Mouse (Mus musculus) MEL (cell line): ENCODE measurements around the gene Plcg1. TPM values are rescaled to one million over a fixed set of nuclear protein-coding genes. Genes with fewer than 3 reads are reported as not detected.

Experiments used
- DNase-seq: peaks from one replicate; pipeline ENCODE4 v3.0.0; 2011; ENCODE audit warnings: low read depth, low spot score
- H3K27ac ChIP-seq: 2 replicates; pipeline ENCODE4 v1.5.1; 2012; ENCODE audit warnings: low read depth, mild to moderate bottlenecking, control low read depth, low read length, moderate library complexity; ENCODE audit not compliant: control insufficient read depth
- H3K27me3 ChIP-seq, 2 experiments: fragments of 150-350 bp in 1 of 2; sonication (generic) in 1 of 2; 2 replicates each; pipeline ENCODE4 v1.6.1; 2012; ENCODE audit warnings: low read length in 2 of 2, mild to moderate bottlenecking in 2 of 2, improper control_type of control experiment in 1 of 2, moderate library complexity in 1 of 2; ENCODE audit not compliant: insufficient read depth in 2 of 2, control insufficient read depth in 1 of 2
- H3K36me3 ChIP-seq, 2 experiments: 2 replicates each; pipeline ENCODE4 v1.6.1; 2012 to 2014; ENCODE audit warnings: low read length in 2 of 2, improper control_type of control experiment in 1 of 2, inconsistent platforms in 1 of 2, mild to moderate bottlenecking in 1 of 2; ENCODE audit not compliant: insufficient read depth in 2 of 2, control insufficient read depth in 1 of 2
- H3K4me1 ChIP-seq, 2 experiments: fragments of 150-350 bp in 1 of 2; sonication (generic) in 1 of 2; 2 replicates each; pipeline ENCODE4 v1.6.1; 2012; ENCODE audit warnings: low read length in 2 of 2, improper control_type of control experiment in 1 of 2, mild to moderate bottlenecking in 1 of 2; ENCODE audit not compliant: insufficient read depth in 2 of 2, control insufficient read depth in 1 of 2
- H3K4me3 ChIP-seq, 2 experiments: fragments of 150-350 bp in 1 of 2; sonication (generic) in 1 of 2; 2 replicates each; pipeline ENCODE4 v1.5.1; 2012; ENCODE audit warnings: low read depth in 2 of 2, low read length in 2 of 2, mild to moderate bottlenecking in 2 of 2, moderate library complexity in 2 of 2, control low read depth in 1 of 2, improper control_type of control experiment in 1 of 2; ENCODE audit not compliant: control insufficient read depth in 1 of 2, insufficient read depth in 1 of 2
- H3K79me2 ChIP-seq: 2 replicates; pipeline ENCODE4 v1.6.1; 2012; ENCODE audit warnings: mild to moderate bottlenecking, low read length, moderate library complexity; ENCODE audit not compliant: control insufficient read depth, poor library complexity, insufficient read depth
- H3K9ac ChIP-seq: 2 replicates; pipeline ENCODE4 v1.6.1; 2012; ENCODE audit warnings: low read depth, mild to moderate bottlenecking, control low read depth, low read length, moderate library complexity; ENCODE audit not compliant: control insufficient read depth, poor library complexity, severe bottlenecking
- H3K9me3 ChIP-seq: fragments of 150-350 bp; sonication (generic); replicated peaks from 2 replicates; pipeline ENCODE4 v1.6.1; 2012; ENCODE audit warnings: mild to moderate bottlenecking, low read length, improper control_type of control experiment, moderate library complexity; ENCODE audit not compliant: insufficient read depth
- BHLHE40 ChIP-seq: IDR thresholded peaks from 2 replicates; pipeline ENCODE4 v1.6.1; 2012; ENCODE audit warnings: low read depth, mild to moderate bottlenecking, inconsistent platforms, low read length, improper control_type of control experiment, borderline replicate concordance
- CHD2 ChIP-seq: IDR thresholded peaks from 2 replicates; pipeline ENCODE4 v1.6.1; 2011; ENCODE audit warnings: low read length, improper control_type of control experiment
- E2F4 ChIP-seq: IDR thresholded peaks from 2 replicates; pipeline ENCODE4 v1.6.1; 2011; ENCODE audit warnings: low read depth, low read length, improper control_type of control experiment, borderline replicate concordance
- EP300 ChIP-seq, 2 experiments: IDR thresholded peaks; 2 replicates each; pipeline ENCODE4 v1.6.1; 2011; ENCODE audit warnings: improper control_type of control experiment in 2 of 2, low read length in 2 of 2, low read depth in 1 of 2, mild to moderate bottlenecking in 1 of 2
- ETS1 ChIP-seq: IDR thresholded peaks from 2 replicates; pipeline ENCODE4 v1.6.1; 2012; ENCODE audit warnings: low read depth, mild to moderate bottlenecking, inconsistent platforms, low read length, improper control_type of control experiment, moderate library complexity
- GATA1 ChIP-seq: IDR thresholded peaks from 2 replicates; pipeline ENCODE4 v1.6.1; 2011; ENCODE audit warnings: low read depth, low read length, improper control_type of control experiment
- HCFC1 ChIP-seq: IDR thresholded peaks from 2 replicates; pipeline ENCODE4 v1.6.1; 2012; ENCODE audit warnings: low read depth, mild to moderate bottlenecking, inconsistent platforms, low read length, improper control_type of control experiment, moderate library complexity
- MAFK ChIP-seq: IDR thresholded peaks from 2 replicates; pipeline ENCODE4 v1.6.1; 2011; ENCODE audit warnings: low read depth, mild to moderate bottlenecking, low read length, improper control_type of control experiment, borderline replicate concordance
- MAX ChIP-seq: IDR thresholded peaks from 2 replicates; pipeline ENCODE4 v1.6.1; 2011; ENCODE audit warnings: low read length, improper control_type of control experiment
- MXI1 ChIP-seq: IDR thresholded peaks from 2 replicates; pipeline ENCODE4 v1.6.1; 2011; ENCODE audit warnings: mild to moderate bottlenecking, low read depth, low read length, improper control_type of control experiment
- MYB ChIP-seq: IDR thresholded peaks from 2 replicates; pipeline ENCODE4 v1.6.1; 2011; ENCODE audit warnings: mild to moderate bottlenecking, low read depth, low read length, improper control_type of control experiment
- NELFE ChIP-seq: IDR thresholded peaks from 2 replicates; pipeline ENCODE4 v1.6.1; 2011; ENCODE audit warnings: low read depth, low read length, improper control_type of control experiment
- POLR2A ChIP-seq, 2 experiments: IDR thresholded peaks; 2 replicates each; pipeline ENCODE4 v1.6.1; 2011 to 2012; ENCODE audit warnings: low read length in 2 of 2, mild to moderate bottlenecking in 2 of 2, control low read depth in 1 of 2, improper control_type of control experiment in 1 of 2, low read depth in 1 of 2, moderate library complexity in 1 of 2; ENCODE audit not compliant: control insufficient read depth in 1 of 2, insufficient read depth in 1 of 2, poor library complexity in 1 of 2
- POLR2AphosphoS2 ChIP-seq: IDR thresholded peaks from 2 replicates; pipeline ENCODE4 v1.6.1; 2011; ENCODE audit warnings: low read length, improper control_type of control experiment
- POLR2AphosphoS5 ChIP-seq: IDR thresholded peaks from 2 replicates; pipeline ENCODE4 v1.6.1; 2012; ENCODE audit warnings: low read depth, borderline replicate concordance, mild to moderate bottlenecking, inconsistent platforms, low read length, moderate library complexity, mixed read lengths
- RCOR1 ChIP-seq: IDR thresholded peaks from 2 replicates; pipeline ENCODE4 v1.6.1; 2012; ENCODE audit warnings: low read depth, mild to moderate bottlenecking, inconsistent platforms, low read length, improper control_type of control experiment
- SIN3A ChIP-seq: IDR thresholded peaks from 2 replicates; pipeline ENCODE4 v1.6.1; 2012; ENCODE audit warnings: low read length, improper control_type of control experiment, inconsistent platforms
- SMC3 ChIP-seq: IDR thresholded peaks from 2 replicates; pipeline ENCODE4 v1.6.1; 2011; ENCODE audit warnings: low read depth, low read length, improper control_type of control experiment
- TAL1 ChIP-seq: IDR thresholded peaks from 2 replicates; pipeline ENCODE4 v1.6.1; 2012; ENCODE audit warnings: mild to moderate bottlenecking, inconsistent platforms, low read length, moderate library complexity, mixed read lengths
- TCF12 ChIP-seq: IDR thresholded peaks from 2 replicates; pipeline ENCODE4 v1.6.1; 2014; ENCODE audit warnings: low read depth, mild to moderate bottlenecking, inconsistent platforms, low read length, improper control_type of control experiment, moderate library complexity
- UBTF ChIP-seq: IDR thresholded peaks from 2 replicates; pipeline ENCODE4 v1.6.1; 2012; ENCODE audit warnings: low read depth, mild to moderate bottlenecking, inconsistent platforms, low read length, improper control_type of control experiment, moderate library complexity, borderline replicate concordance; ENCODE audit not compliant: insufficient read depth
- USF1 ChIP-seq: IDR thresholded peaks from 2 replicates; pipeline ENCODE4 v1.6.1; 2014; ENCODE audit warnings: low read depth, mild to moderate bottlenecking, inconsistent platforms, low read length, improper control_type of control experiment, moderate library complexity
- ZMIZ1 ChIP-seq: IDR thresholded peaks from 2 replicates; pipeline ENCODE4 v1.6.1; 2012; ENCODE audit warnings: low read depth, mild to moderate bottlenecking, inconsistent platforms, low read length, improper control_type of control experiment, moderate library complexity
- ZNF384 ChIP-seq: IDR thresholded peaks from 2 replicates; pipeline ENCODE4 v1.6.1; 2012; ENCODE audit warnings: low read depth, mild to moderate bottlenecking, inconsistent platforms, low read length, improper control_type of control experiment
- polyA plus RNA-seq, 2 experiments: library from polyadenylated mRNA; stranded (reverse) in 1 of 2; unstranded in 1 of 2; fragments of >175 nt in 1 of 2; fragments of >200 nt in 1 of 2; gene quantifications; 2 replicates each; pipeline versions ENCODE4 v1.2.1 to v1.2.4; 2012; ENCODE audit warnings: low replicate concordance in 2 of 2, low read depth in 1 of 2; ENCODE audit not compliant: insufficient read length in 2 of 2, insufficient read depth in 1 of 2, missing spikeins in 1 of 2
- total RNA-seq: library from RNA; depleted of rRNA; stranded (reverse); fragments of 300-350 nt; gene quantifications from 2 replicates; pipeline ENCODE4 v1.2.3, GENCODE M21; 2012

Gene Plcg1
- total and polyA plus RNA-seq, 3 experiments: 15.4 to 27.5 TPM; not detected in 1

DNA sequence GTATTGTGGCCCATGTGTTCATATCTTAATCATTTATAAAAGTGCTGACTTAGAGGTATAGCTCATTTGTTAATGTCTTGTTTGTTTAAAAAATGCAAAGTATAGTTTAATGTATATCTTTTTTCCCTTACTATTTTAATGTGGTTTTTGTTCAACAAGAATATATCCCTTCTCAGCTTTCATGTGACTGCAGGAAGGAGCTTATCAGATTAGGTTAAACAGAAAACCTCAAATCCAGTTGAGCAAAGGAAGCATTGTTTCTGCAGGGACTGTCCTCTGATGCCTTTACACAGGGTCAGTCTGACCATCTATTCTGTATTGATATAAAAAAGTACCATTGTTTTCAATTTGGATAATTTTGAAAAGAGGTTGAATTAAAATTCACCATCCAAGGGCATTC, 28.3 kb upstream of the Plcg1 start:
- Histone ChIP-seq H3K27me3 (no peaks in the 10 kb centered on the region), H3K4me1 (peaks cover 7 to 32% of the 10 kb centered on the region in 2 experiments), H3K36me3 (peaks cover 44 to 50% of the 10 kb centered on the region in 2 experiments), H3K79me2 (no peaks in the 10 kb centered on the region), H3K9ac (no peak overlapping the region), H3K27ac (no peak overlapping the region), H3K9me3 (no peaks in the 10 kb centered on the region), H3K4me3 (no peak overlapping the region)
- DNase-seq: peak; percentile 33
- TF ChIP-seq HCFC1 (no peak), GATA1 (peak; percentile 90), MXI1 (peak; percentile 55; the same call in 1 of the 2 replicates), POLR2A (IDR thresholded peaks at IDR 0.05; ENCODE audit: control insufficient read depth in 1 of 2, insufficient read depth in 1 of 2, low read depth in 1 of 2, low read length in 2 of 2, poor library complexity in 1 of 2) (no peak), TAL1 (no peak), TCF12 (peak; percentile 66), EP300 (IDR thresholded peaks at IDR 0.05; ENCODE audit: low read depth in 1 of 2, low read length in 2 of 2) (peak; percentile 80 to 87), ZNF384 (0 out of 2 replicates have a peak, but pooled peaks have one; percentile 19), MAFK (peak; percentile 71; the same call in 1 of the 2 replicates), MAX (no peak), E2F4 (no peak), RCOR1 (peak; percentile 78), SMC3 (0 out of 2 replicates have a peak, but pooled peaks have one; percentile 4), USF1 (peak; percentile 68; the same call in 1 of the 2 replicates), POLR2AphosphoS2 (no peak), NELFE (no peak), BHLHE40 (peak; percentile 68; the same call in 1 of the 2 replicates), MYB (peak; percentile 64; the same call in 1 of the 2 replicates), ETS1 (peak; percentile 63), UBTF (no peak), SIN3A (peak; percentile 53; the same call in 1 of the 2 replicates), POLR2AphosphoS5 (no peak)

- DNase-seq: peak; percentile 58
- Histone ChIP-seq H3K4me1 (peaks cover 5 to 18% of the 10 kb centered on the region in 2 experiments), H3K9ac (no peak overlapping the region), H3K36me3 (peaks cover 31% of the 10 kb centered on the region in 2 experiments), H3K27ac (no peak overlapping the region), H3K79me2 (no peaks in the 10 kb centered on the region), H3K27me3 (no peaks in the 10 kb centered on the region), H3K9me3 (no peaks in the 10 kb centered on the region), H3K4me3 (no peak overlapping the region)
- TF ChIP-seq ETS1 (0 out of 2 replicates have a peak, but pooled peaks have one; percentile 16), MXI1 (peak; percentile 54; the same call in 1 of the 2 replicates), ZMIZ1 (no peak), TCF12 (peak; percentile 11; the same call in 1 of the 2 replicates), EP300 (IDR thresholded peaks at IDR 0.05; ENCODE audit: low read depth in 1 of 2, low read length in 2 of 2) (peak; percentile 31 to 48; a peak in 3 of 4 replicates), CHD2 (no peak), POLR2AphosphoS2 (no peak), GATA1 (peak; percentile 87)
These were observed 23.4 kb upstream of the Plcg1 start for GRCm38 (mm10) chr2:160707673-160708072.
